Mouse (Mus musculus) kidney, postnatal 0 days (tissue): Measurements from ENCODE around the gene Psmd1. TPM values are rescaled to one million over a fixed set of nuclear protein-coding genes. Genes with fewer than 3 reads are reported as not detected.

ENCODE experiments used
- ATAC-seq: fragments of 200-750 bp; cut with Nextera tagmentation; replicated peaks from 2 replicates; pipeline ENCODE4 v1.8.0; 2017; ENCODE audit warnings: low read depth, moderate number of reproducible peaks, moderate TSS enrichment, moderate library complexity; ENCODE audit not compliant: low FRiP score
- DNase-seq: peaks from one replicate; pipeline ENCODE4 v3.0.0-alpha.2; 2016; ENCODE audit warnings: low spot score
- H3K27ac ChIP-seq: fragments of 300-500 bp; sonication (generic); 2 replicates; pipeline ENCODE4 v1.5.1; 2014; ENCODE audit warnings: mild to moderate bottlenecking
- H3K27me3 ChIP-seq: fragments of 300-500 bp; sonication (generic); 2 replicates; pipeline ENCODE4 v1.6.1; 2014; ENCODE audit warnings: low read length, mixed read lengths; ENCODE audit not compliant: insufficient read depth
- H3K36me3 ChIP-seq: fragments of 300-500 bp; sonication (generic); 2 replicates; pipeline ENCODE4 v1.6.1; 2014; ENCODE audit warnings: low read length, mixed read lengths; ENCODE audit not compliant: insufficient read depth
- H3K4me1 ChIP-seq: fragments of 300-500 bp; sonication (generic); replicated peaks from 2 replicates; pipeline ENCODE4 v1.6.1; 2014; ENCODE audit warnings: antibody characterized with exemption, low read length, mixed read lengths; ENCODE audit not compliant: insufficient read depth
- H3K4me2 ChIP-seq: fragments of 300-500 bp; sonication (generic); 2 replicates; pipeline ENCODE4 v1.6.1; 2014; ENCODE audit warnings: mild to moderate bottlenecking, low read length, moderate library complexity, mixed read lengths
- H3K4me3 ChIP-seq: fragments of 300-500 bp; sonication (generic); replicated peaks from 2 replicates; pipeline ENCODE4 v1.5.1; 2014; ENCODE audit warnings: low read depth, low read length
- H3K9ac ChIP-seq: fragments of 300-500 bp; sonication (generic); 2 replicates; pipeline ENCODE4 v1.6.1; 2014; ENCODE audit warnings: low read depth, low read length
- H3K9me3 ChIP-seq: fragments of 300-500 bp; sonication (generic); replicated peaks from 2 replicates; pipeline ENCODE4 v1.6.1; 2016; ENCODE audit warnings: low read length, inconsistent platforms, mixed read lengths
- CTCF ChIP-seq: IDR thresholded peaks from 2 replicates; pipeline ENCODE4 v1.5.1; 2016; ENCODE audit warnings: antibody characterized with exemption, low read depth, mild to moderate bottlenecking, moderate library complexity
- WGBS: fragments of 180-500 bp; shearing (Covaris S2); extraction: QIAGEN DNeasy Blood & Tissue Kit; methylation state at CpG from one replicate; pipeline ENCODE4 v1.1.7; 2014; 5-methylcytosine and 5-hydroxymethylcytosine counted together
- polyA plus RNA-seq: library from polyadenylated mRNA; unstranded; fragments of >200 nt; fragmentation: Nextera tagmentation; extraction: Ambion mirVana; gene quantifications from 2 replicates; pipeline ENCODE4 v1.2.1, GENCODE M21; 2015

The Psmd1 gene
- polyA plus RNA-seq, 1 experiment from 2014 or later = 123 TPM

DNA sequence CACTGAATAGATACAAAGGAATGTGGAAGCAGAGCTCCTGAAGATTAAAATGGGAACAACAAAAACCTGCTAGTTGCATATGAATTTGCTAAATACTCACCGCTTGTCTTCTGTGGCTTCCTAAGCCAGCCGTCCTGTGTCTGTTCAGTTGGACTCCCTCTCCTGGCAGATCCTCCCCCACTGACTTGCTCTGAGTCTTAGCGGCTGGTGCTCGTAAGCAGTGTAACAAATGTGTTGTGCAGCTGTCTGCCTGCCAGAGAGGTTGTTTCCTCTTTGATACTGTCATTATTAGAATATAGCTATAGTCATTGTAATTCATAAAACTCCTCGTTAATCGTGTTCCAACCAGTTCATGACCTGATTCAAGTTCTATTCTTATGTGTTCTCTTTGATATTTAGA is 47.6 kb downstream of the Psmd1 start, which contains the start of gene Htr2b:
Gene Htr2b (minus strand): TSS at position 192 of the 400 bp plus-strand sequence.
- Histone ChIP-seq H3K4me3 (no peak within 1 kb of the TSS), H3K4me2 (no peak within 1 kb of the TSS), H3K27ac (no peak within 1 kb of the TSS), H3K27me3 (no peaks in the 10 kb centered on the region), H3K9ac (no peak within 1 kb of the TSS), H3K9me3 (no peaks in the 10 kb centered on the region), H3K36me3 (0 out of 2 replicates have a peak, but pooled peaks cover 5% of the 10 kb centered on the region), H3K4me1 (no peaks in the 10 kb centered on the region)
- peak; percentile 82 for ATAC-seq
- DNase-seq = peak; percentile 93
- TF ChIP-seq CTCF = peak; percentile 40; the same call in 1 of the 2 replicates
- 19% methylated on average over 6 of the region's 6 CpGs for WGBS

DNA sequence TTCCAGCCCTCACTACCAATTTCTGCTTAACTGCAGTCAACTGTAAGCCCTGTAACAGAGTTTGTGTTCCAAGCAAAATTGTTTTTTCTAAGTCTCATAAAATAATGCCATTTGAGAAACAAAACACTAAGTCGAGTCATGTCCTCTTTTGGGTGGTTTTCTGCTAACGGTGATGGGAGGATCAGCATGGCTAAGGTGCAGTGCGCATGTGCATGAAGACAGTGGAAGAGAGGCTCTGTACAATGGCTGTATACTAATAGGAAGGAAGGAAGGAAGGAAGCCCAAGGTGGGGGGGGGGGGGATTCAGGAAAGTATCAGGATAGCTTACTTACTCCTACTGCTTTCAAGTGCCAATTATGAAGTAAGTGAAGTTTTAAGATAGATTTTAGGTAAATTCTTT is 50.0 kb downstream of the Psmd1 start:
- Histone ChIP-seq H3K36me3 (peaks cover 7% of the 10 kb centered on the region), H3K27me3 (no peaks in the 10 kb centered on the region), H3K9ac (no peak overlapping the region), H3K4me2 (no peak overlapping the region), H3K4me1 (no peaks in the 10 kb centered on the region), H3K9me3 (no peaks in the 10 kb centered on the region), H3K27ac (no peak overlapping the region), H3K4me3 (no peak overlapping the region)
- no peak for TF ChIP-seq CTCF
- ATAC-seq (no peak), DNase-seq (peak; percentile 62)
- WGBS = 50% methylated on average over 3 of the region's 3 CpGs

DNA sequence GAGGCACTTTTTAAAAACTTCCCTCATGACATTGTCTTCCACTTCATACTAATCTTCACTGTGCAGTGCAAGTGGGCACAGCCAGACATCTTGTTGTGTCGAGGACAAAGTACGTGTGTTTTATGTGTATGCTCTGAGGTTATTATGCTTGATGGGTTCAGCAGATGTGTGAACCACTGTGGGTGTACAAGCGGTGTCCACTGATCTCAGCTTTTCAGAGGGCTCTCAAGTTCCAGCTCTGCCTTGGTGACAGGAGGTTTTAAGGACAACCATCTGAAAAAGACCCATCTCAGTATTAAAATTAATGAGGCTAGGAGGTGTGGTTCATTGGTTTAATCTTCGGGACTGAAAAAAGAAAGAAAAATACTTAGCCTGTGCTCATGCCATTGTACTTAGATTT is 55.4 kb downstream of the Psmd1 start:
- H3K4me3 ChIP-seq = no peak overlapping the region
- no peaks in the 10 kb centered on the region for H3K4me1 ChIP-seq
- H3K27ac ChIP-seq = no peak overlapping the region
- no peak overlapping the region for H3K4me2 ChIP-seq
- DNase-seq = peak; percentile 80
- peak; percentile 68; the same call in 1 of the 2 replicates for ATAC-seq
- H3K36me3 ChIP-seq = peaks cover 13% of the 10 kb centered on the region
- TF ChIP-seq CTCF = no peak
- WGBS = 53% methylated on average over 4 of the region's 4 CpGs
- H3K9me3 ChIP-seq = no peaks in the 10 kb centered on the region
- H3K27me3 ChIP-seq = no peaks in the 10 kb centered on the region
- H3K9ac ChIP-seq = no peak overlapping the region

DNA sequence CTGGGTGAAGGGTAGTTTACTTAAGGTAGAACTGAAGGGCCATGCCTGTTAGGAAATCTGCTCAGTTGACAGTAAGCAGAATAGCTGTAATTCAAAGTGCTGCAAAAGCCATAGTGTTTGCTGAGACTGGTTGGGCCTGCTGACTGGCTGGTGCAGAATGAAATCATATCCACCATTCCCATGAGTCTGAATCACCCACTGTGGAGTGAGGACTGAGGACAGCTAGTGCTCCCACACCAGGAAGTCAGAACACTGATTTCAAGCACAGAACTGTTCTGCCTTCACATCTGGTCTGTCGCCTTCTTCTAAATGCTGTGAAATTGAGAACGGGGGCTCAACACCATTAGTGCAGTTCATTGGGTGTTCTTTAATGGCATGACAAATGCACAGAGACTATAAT is 61.8 kb downstream of the Psmd1 start:
- no peak for ATAC-seq
- H3K4me3 ChIP-seq = no peak overlapping the region
- no peak overlapping the region for H3K9ac ChIP-seq
- DNase-seq = no peak
- WGBS = 86% methylated on average over 2 of the region's 2 CpGs
- H3K36me3 ChIP-seq = peaks cover 15% of the 10 kb centered on the region
- no peak for TF ChIP-seq CTCF
- no peaks in the 10 kb centered on the region for H3K27me3 ChIP-seq
- no peaks in the 10 kb centered on the region for H3K4me1 ChIP-seq
- H3K4me2 ChIP-seq = no peak overlapping the region
- no peaks in the 10 kb centered on the region for H3K9me3 ChIP-seq
- H3K27ac ChIP-seq = no peak overlapping the region

GRCm38 (mm10) chr1:86133337-86133736 is 69.2 kb downstream of the Psmd1 start, which contains the start of gene Gm21972:
TSS of gene Gm21972 (plus strand) at chr1:86133637.
- no peak within 1 kb of the TSS for H3K4me2 ChIP-seq
- TF ChIP-seq CTCF = no peak
- no peak within 1 kb of the TSS for H3K27ac ChIP-seq
- H3K4me3 ChIP-seq = no peak within 1 kb of the TSS
- no peaks in the 10 kb centered on the region for H3K9me3 ChIP-seq
- H3K27me3 ChIP-seq = no peaks in the 10 kb centered on the region
- no peak within 1 kb of the TSS for H3K9ac ChIP-seq
- peaks cover 43% of the 10 kb centered on the region for H3K36me3 ChIP-seq
- DNase-seq (no peak), ATAC-seq (no peak)
- no peaks in the 10 kb centered on the region for H3K4me1 ChIP-seq
- 97% methylated on average over 4 of the region's 4 CpGs for WGBS

DNA sequence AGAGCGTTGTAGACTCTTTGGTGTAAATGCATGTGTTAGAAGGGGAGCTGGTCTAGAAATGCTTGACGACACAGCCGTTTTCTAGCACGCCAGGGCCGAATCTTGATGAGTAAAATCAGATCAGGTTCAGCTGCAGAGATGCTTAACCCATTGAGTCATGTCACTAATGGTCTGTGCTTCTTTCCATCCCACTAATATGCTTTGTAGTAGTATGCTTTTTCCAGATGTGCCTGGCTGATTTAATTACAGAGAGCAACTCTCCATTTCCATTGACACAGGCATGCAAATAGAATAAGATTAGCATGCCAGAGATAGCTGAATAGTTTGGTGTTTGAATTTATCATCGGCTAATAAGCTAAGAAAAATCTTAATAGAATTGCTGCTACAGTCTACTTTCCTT is 71.1 kb downstream of the Psmd1 start:
- Histone ChIP-seq H3K27ac (no peak overlapping the region), H3K4me2 (no peak overlapping the region), H3K27me3 (no peaks in the 10 kb centered on the region), H3K4me3 (no peak overlapping the region), H3K36me3 (peaks cover 55% of the 10 kb centered on the region), H3K9me3 (no peaks in the 10 kb centered on the region), H3K9ac (no peak overlapping the region), H3K4me1 (no peaks in the 10 kb centered on the region)
- WGBS = 89% methylated on average over 6 of the region's 6 CpGs
- ATAC-seq = no peak
- TF ChIP-seq CTCF = no peak
- no peak for DNase-seq

- DNase-seq (no peak), ATAC-seq (no peak)
- Histone ChIP-seq H3K4me3 (no peak overlapping the region), H3K4me2 (no peak overlapping the region), H3K9ac (no peak overlapping the region), H3K27me3 (no peaks in the 10 kb centered on the region), H3K4me1 (no peaks in the 10 kb centered on the region), H3K27ac (no peak overlapping the region), H3K9me3 (no peaks in the 10 kb centered on the region), H3K36me3 (peaks cover 37% of the 10 kb centered on the region)
- TF ChIP-seq CTCF = no peak
- WGBS = 94% methylated on average over 3 of the region's 3 CpGs
These were observed 76.9 kb downstream of the Psmd1 start for GRCm38 (mm10) chr1:86141081-86141480.
